Mouse (Mus musculus) cortical plate, adult 2 months (tissue): ENCODE data around the gene Gm37240.

Source experiments
- CTCF ChIP-seq: fragments of 200-500 bp; IDR thresholded peaks from 2 replicates; pipeline ENCODE4 v1.5.1; 2011; ENCODE audit warnings: mild to moderate bottlenecking, control low read depth, low read length; ENCODE audit not compliant: insufficient read depth; ENCODE audit errors: extremely low read depth
- POLR2A ChIP-seq: fragments of 200-500 bp; IDR thresholded peaks from 2 replicates; pipeline ENCODE4 v1.6.1; 2011; ENCODE audit warnings: mild to moderate bottlenecking, low read length, control low read depth; ENCODE audit not compliant: insufficient read depth; ENCODE audit errors: extremely low read depth

DNA sequence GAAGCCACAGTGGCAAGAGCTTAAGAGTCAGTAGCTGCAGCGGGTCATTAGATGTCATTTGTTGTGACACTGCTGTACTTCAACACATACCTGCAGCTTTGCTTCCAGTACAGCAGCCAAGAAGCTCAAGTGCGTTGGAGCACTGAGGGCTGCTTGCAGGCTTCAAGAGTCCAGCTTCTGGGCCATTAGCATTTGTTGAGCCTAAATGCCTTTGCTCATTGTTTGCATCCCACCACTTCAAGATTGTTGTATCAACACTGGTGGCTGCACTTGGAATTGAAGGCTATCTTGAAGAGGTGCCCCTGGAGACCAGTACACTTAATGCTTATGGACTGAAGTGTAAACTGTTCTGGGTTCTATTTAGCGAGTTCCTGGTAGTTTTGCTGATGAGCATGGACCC lies 280.4 kb downstream of the Gm37240 start:
- TF ChIP-seq CTCF (no peak), POLR2A (no peak)
